Mouse (Mus musculus): ENCODE measurements at regions not wholly inside any gene's neighbourhood (a gene's known extent, or its start where the extent isn't known, plus 50 kb on each side); places are given as distances from the start of the nearest gene placed in this dataset.

DNA sequence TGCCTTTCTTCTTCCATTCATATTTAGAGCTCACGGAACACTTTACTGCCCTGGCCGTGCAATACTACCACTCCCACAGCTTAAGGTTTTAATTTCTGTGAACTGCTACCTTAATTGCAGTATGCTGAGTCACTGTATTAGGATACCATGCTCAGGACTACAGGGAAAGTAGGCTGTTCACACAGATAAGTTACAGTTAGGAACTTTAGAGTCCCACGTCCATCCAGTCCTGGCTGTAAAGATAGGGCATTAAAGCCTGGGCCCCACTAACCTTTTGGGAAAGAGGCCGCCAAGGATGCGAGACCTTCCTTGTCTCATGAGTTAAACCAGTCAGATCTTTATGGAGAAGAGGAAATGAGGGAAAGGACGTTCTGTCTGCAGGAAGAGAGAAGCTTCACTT lies 574.6 kb downstream of the Stpg2 start:
- no peak for DNase-seq

DNA sequence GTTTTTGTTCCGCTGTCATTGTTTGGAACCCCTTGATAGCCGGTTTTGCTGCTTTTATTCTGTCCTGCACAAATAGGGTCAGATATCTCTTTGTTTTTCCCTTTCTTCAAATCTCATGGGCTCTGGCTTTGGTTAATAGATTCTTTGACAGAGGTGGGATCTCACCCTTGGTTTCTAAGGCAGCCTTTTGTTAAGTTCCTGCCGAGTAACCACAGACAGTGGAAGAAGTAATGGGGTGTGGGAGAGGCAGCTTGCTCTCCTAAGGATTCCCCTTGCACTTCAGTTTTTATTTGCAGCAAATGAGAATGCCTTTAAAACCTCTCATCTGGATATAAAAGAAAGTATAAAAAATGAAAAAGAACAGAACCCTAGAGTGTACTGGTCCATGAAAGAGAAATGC lies 577.9 kb downstream of the Stpg2 start:
- DNase-seq = no peak

DNA sequence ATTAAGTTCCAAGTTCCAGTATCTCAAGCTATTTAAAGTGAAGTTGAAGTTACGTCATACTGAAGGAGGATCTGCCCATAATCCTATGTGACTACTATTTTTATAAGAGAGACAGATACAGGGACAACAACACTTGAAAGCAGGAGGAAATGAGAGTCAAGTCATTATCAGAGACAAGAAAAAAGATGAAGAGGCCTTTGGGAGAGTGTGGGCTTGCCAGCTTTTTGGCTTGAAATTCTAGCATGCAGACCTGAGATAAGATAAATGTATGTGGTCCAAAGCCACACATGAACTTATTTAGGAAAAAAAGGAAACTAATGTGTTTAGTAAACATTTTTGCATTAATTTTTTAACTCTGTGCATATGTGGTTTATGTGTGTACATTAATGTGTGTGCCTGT lies 581.0 kb downstream of the Stpg2 start:
- DNase-seq = no peak

DNA sequence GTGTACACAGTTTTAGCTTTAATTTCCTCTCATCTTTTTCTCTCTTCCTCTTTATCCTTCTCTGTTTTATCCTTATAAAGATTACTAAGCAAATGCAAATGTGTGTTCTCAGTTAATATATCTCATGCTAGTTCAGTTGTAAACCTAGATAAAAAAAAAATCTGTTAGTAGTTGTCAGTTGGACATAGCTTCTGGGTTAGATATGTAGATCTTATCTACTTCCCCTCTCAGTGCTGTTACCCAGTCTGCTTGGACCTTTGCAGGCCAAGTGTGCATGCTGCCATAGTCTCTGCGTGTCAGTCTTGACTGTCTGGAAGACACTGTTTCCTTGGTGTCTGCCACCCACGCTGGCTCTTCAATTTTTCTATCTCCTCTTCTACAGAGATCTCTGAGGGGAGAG lies 583.4 kb downstream of the Stpg2 start:
- DNase-seq = no peak

DNA sequence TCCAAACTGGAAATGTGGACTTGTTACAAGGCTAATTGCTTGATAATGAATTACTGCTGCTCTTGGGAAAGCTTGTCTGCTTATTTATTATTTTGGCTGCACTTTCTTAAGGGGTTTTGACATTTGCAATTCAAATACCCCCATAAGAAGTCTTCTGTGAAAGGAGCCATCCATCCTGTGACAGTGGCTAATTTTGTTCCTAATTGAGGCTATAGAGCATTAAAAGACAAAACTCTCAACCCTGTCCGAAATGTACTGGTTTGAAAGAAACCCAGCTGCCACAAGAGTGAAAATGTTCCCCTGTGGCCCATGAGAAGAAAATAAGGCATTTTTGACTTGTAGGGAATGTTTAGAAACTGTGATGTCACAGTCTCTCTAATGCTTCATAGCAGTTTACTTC lies 591.2 kb downstream of the Stpg2 start:
- DNase-seq = no peak

DNA sequence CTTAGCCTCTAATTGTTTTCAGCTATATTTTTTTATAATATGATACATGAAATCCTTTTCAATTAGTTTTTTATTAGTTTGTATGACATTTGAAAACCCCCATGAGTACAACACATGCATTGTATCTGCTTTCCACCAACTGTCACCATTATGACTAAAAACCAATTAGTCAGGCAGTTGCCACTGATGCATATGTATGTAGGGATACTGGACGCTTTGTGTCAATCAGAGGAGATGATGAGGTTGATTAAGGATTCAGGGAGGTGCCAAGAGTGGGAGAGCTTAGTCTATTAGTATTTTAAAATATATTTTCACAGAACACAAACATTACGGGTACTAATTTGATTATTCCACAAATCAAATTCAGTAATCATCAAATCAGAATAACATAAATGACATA lies 593.6 kb downstream of the Stpg2 start:
- no peak for DNase-seq

DNA sequence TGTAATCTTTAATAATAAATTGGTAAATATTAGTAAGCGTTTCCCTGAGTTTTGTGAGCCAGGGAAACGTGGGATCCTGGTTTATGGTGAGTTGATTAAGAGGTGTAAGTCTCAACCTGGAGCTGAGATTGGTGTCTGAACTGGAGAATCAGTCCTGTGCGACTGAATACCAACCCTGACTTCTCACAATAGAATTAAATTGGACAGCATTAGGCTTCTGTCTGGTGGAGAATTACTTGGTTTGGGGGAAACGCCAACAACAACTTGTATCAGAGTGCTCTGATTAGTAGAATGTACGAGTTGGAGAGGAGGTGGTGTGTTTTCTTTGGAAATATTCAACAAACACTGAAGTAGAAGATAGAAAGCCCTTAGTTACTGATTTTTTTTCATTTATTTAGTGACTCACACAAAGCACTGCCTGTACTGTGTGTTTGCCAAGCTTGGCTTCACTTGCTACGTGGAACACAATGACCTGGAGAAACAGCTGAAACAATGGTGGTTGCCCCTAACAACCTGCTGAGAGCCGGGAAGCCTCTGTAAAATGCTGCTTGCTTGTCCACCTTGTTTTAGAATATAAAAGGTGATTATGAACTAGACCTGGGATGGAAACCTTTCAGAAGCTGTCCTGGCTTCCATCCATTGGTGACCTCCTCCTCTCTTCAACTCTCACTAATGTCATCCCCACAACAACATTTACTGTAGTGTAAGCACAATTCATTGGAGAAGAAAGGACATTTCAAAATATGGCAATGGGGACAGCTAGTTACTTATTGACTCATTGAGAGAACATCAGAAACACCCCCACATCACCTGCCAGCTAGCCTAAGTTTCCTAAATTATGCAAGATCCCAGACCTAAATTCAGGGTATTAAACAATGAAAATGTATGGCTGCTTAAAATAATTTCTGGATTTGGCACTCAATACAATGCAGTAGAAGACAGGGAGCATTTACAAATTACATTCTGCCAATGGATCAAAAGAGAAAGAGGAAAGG lies 597.5 kb downstream of the Stpg2 start:
- no peak for DNase-seq

DNA sequence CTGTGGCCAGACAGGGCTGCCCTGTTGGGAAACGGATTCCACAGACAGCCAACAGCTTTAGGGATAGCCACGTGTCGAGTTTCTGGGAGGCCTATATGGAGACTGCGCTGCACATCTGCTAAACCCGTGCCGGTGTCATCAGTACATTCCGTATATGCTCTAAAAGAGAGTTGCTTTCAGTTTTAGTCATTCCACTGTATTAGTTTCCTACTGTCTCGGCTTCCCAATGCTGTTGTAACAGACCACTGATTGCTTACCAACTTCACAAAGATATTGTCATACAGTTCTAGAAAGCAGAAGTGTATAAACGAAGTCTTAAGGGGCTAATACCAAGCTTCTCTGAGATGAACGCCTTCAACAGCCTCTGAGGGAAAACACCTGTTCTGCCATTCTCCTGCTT lies 622.5 kb downstream of the Stpg2 start:
- no peak for DNase-seq

DNA sequence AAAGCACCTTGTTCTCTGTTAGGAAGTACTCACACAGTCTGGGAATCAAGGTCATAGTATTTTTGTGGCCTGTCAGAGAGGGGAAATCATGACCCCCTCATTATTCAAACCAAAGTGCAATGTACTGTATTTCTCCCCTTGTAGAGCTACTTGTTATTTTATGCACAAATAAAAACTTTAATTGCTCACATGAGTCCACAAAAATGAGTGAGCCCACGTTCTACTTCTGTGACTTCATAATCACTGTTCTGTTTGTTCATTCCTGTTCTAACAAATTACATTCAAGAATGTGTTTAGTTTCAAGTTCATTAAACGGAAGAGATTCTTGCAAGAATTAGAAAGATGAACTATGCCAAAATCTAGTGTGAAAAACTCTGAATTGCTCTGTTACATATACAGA lies 623.1 kb downstream of the Stpg2 start:
- DNase-seq = no peak

DNA sequence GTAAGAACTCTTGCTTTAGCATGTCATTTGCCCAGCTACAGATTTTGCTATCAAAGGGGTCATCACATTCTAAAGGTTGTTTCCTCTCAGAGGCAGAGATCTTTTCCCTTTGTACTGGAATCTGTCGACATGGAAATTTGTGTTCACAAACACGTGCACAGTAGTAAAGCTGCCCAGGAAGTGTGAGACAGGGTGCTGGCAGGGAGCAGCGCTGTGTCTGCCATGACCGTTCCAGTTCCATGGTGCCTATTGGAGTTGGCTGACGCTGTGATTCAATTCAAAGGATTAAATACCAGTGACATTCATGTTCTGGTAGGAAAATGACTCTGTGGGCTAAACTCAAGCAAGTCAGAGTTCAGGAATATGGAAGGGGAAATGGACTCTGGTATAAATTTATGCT lies 627.1 kb downstream of the Stpg2 start:
- no peak for DNase-seq

DNA sequence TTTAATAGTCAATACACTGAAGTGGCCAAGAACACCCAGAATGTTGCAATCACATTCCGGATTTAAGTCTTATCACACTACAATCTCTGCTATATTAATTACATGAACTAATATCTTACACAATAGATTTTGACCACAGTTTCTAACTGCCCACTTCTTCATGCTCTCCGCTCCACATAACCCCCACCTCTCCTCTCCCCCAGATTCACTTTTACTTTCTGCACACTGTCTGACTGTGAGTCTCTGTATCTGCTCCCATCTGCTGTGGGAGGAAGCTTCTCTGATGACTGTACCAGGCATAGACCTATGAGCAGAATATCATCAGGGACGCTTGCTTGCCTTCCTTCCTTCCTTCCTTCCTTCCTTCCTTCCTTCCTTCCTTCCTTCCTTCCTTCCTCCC lies 636.5 kb downstream of the Stpg2 start:
- no peak for DNase-seq

DNA sequence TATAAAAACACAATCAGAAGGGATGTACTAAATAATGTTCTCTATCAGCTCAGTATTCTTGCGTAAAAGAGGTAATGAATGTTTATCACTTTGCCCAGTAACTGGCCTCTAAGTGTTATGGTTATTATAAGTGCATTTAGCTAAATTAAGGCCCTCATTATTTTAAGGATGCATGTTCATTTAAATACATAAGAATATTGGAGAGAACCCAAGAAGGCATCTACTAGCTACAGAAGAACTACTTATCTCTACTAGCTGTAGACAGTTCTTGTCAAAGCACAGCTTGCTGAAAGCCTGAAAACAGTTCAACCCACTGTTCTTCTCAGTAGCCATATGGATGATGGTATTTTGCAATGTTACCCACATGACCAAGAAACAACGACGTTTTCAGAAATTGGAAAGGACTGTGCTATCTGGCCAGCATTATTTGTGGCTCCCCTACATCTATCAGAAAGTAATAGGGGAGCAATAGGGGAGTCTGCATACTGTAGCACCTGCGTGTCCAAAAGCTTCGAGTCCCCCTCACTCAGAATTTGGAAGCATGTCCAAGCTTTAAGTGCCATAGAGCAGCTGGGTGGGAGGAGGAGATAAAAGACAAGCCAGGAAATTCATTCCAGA lies 637.6 kb downstream of the Stpg2 start:
- no peak for DNase-seq

DNA sequence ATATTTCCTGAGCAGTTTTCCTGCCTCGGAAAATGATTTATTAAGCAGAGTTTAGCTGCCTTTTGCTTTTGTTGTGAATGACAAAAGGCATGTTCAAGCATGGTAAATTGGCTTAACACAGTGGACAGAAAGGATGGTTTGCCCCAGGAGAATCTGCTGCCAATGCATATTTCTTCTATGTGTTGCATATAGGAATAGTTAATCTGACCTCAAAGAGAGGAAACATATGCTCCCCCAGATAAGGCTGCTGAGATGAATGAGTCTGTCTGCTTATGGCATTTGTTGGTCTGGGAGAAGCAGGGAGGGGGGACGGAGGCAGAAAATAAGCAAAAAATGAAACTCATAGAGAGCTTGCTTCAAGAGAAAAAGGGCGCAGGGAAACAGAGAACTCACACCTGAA lies 638.9 kb downstream of the Stpg2 start:
- DNase-seq = no peak

DNA sequence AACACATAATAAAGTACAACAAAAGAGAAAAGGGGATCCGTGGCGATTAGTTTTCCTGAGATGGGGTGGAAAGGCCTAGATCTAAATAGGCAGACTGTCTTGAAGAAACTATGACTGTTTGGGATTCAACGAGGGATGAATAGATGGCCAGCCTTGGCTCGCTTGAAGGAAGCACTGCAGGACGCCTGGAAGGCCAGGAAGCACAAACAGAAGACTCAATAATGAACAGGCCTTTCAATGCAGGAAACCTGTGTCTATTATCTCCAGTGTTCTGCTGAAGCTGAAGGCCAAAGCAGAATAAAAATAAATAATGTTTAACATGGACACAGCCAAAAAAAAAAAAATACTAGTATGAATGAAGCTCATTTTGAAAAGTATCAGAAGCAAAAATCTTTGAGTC lies 642.3 kb downstream of the Stpg2 start:
- no peak for DNase-seq

DNA sequence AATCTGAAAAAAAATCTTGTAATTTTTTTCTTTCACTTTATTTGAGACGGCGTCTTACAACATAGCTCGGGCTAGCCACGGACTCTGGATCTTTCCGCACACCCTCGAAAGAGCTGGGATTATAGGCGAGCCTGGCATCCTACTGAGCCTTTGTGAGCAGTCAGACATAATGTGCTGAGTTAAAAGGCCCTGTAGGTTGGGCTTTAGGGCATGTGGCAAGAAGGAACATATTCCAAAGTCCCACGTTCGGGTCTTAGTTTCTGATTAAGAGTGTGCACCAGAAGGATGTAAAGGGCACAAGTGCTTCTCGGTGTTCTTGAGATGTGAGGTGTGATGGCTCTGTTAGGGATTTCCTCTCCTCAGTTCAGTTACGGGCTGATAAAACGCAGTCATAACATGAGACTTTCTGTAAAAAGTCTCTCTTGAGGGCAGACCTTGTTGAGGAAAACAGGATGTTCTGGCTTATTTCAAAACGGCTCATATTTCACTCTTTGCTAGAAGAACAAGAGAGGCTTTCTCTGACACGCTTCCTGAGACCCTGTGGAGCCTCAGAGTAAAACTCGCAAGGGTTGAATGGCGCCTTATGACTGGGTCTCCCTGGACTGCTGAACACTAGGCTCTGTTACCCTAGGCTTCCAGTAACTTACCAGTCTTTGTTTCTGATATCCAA lies 654.6 kb downstream of the Stpg2 start:
- DNase-seq = no peak

DNA sequence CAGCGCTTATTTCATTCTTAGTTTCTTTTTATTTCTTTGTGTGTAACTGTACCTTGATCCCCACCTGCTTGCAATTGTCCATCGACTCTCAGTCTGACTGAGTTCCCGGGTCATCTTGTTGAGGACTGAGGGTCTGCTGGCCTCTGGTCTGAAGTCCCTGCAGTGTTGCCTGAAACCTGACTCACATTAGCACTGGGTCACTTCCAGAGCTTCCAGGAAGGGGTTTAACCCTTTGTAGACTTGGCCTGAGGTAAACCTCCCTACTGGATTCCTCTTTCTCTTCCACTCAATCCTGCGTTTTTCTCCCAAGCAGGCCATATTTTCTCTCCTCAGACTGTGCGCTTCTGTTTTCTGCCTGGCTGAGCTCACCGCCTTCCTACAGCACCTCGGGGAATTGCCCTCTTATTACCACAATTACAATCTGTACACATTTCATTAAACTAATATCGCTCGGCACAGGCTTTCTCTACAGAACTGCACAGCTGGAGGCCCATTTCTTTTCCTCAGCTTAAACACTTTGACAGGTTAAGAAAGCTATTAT lies 655.4 kb downstream of the Stpg2 start:
- no peak for DNase-seq

DNA sequence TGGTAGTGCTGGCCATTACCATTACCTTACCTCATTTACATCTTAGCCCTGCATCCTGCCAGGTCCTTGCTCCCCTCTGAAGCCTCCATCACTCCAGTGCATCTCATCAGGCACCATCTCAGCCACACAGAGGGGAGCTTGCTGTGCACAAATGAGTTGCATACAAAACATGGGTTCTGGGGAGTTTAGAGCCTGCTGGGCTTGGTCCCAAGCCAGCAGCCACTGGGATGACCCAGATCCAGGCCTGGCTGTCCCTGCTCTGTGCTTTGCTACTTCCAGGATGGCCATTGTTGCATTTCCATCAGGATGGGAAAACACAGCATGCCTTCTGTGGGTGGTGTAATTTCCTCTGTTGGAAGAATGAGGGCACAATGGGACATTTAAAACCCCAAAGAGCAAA lies 660.8 kb downstream of the Stpg2 start:
- no peak for DNase-seq

DNA sequence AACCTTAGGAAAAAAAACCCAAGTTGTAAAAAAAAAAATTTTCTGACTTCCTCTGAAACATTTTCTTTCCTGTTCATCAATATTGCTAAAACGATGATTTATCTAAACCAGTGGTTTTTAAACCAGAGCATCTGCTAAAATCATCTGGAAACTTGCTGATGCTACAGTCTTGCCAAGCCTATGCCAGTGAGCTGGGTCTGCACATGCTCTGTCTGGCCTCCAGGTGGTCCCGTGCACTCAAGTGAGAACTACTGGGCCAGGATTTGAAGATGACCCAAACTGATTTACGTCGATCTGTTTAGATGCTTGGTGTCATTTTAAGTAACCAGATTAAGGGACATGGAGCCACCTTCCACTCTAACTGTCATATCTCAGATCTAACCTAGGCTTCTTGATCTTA lies 661.5 kb downstream of the Stpg2 start:
- DNase-seq = no peak

DNA sequence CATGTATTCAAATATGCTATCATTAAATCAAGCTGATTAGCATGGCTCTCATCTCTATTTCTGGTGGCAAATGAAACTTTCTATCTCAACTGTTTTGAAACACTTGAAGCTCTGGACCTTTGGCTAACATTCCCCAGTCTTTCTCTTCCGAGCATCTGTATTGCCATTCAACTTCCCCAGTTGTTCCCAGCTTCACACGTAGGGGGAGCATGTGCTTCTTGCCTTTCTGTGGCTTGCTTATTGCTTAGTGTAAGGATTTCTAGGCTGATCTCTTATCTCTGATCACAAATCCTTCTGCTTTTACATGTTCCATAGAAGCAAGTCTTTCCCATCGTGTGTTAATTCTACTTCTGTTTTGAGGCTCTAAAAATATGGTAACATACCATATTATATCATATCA lies 662.0 kb downstream of the Stpg2 start:
- no peak for DNase-seq

DNA sequence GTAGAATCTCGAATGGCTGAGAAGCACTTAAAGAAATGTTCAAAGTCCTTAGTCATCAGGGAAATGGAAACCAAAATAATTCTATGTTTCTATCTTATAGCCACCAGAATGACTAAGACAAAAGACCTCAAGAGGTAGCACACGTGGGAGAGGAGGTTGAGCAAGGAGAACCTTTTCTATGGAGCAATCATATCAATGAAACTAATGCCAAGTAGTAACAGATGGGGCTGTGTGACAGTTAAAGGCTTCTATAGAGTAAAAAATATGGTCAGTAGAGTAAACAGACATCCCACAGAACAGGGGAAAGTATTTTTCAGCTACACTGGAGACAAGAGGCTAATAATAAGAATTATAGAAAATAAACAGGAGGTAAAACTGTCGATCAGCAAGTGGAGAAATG lies 664.3 kb downstream of the Stpg2 start:
- no peak for DNase-seq

DNA sequence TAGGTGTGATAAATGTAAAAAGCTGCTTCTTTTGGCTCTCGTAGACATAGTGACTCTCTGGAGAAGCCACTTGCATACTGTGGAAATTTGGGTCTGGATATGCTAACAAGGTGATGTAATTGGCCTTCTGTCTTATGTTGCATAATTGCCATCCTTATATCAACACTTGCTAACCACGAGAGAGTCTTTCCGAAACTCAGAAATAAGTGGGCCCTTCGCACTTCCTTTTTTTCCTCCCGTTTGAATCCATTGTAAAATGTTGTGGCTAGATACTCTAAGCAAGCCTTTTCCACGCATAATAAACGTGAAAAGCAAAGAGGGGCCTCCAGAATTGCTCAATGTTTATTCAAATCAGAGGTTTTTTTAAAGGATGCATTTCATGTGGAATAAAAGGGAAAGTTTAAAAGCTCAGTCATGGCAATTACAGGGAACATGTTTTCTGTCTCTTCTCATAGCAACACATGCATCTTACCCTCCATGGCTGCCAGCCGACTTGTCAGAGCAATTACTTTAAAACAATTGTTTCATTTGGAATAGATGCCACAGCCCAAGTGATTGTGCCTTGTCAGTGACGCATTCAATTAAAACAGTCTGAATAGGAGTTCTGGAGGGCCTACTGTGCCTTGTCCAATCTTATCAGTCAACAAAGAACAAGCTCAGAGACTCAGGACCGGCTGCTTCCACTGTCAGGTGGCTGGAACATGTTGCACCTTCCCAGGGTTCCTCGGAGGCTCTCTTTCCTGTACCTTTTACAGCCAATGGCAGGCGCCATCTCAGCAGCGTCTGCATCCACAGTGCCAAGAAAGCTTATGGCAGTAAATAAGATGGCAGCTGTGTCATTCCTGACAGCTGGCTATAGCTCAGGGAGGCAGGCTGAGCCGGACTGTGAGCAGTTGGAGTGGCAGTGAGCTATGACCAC lies 680.7 kb downstream of the Stpg2 start:
- DNase-seq = no peak

DNA sequence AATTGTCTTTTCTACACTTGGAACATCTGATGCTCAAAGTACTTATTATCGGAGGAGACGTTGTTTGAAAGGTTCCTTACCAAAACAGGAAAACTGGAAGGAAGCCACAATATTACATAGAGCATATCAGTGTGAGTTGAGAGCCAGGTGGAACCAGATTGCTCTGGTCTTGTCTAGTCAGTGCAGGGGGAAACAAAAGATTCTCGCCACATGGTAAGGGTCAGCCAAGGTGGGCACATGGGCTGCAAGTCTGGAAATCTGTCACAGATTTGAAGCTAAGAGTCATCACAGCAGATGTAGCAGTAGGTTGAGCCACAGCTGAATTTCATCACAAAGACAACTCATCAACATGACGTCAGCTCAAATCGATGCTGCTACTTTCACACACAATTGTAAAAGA lies 681.8 kb downstream of the Stpg2 start:
- no peak for DNase-seq

DNA sequence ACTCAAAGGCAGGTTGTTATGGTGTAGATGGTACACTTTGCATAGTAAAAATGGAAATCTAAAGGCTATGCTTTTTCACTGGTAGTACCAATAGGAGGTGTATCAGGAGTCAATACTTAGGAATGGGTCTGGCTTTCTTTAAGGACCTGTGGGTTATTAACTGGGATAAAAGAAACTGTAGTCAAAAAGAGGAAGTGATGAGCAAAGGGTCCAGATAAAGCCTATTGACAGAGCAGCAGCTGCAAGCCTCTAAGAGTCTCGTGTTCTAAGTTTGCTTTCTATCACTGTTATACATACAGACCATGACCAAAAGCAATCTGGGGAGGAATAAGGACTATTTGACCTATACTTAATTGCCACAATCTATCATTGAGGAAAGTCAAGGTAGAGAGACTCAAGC lies 683.0 kb downstream of the Stpg2 start:
- no peak for DNase-seq

Data from right cerebral cortex, postnatal 14 days (tissue).